Mouse (Mus musculus) G1E-ER4 (cell line): ENCODE results near the gene Slc12a3. TPM values are rescaled to one million over a fixed set of nuclear protein-coding genes. Genes with fewer than 3 reads are reported as not detected.

Experiments
- GATA1 ChIP-seq: IDR thresholded peaks from one replicate; pipeline ENCODE4 v1.8.0; 2012; ENCODE audit warnings: low read length, inconsistent platforms
- polyA plus RNA-seq: library from polyadenylated mRNA; stranded (reverse); fragments of >175 nt; gene quantifications from 2 replicates; pipeline ENCODE4 v1.2.3, GENCODE M21; 2012

The Slc12a3 gene
- polyA plus RNA-seq, 1 experiment: not detected

DNA sequence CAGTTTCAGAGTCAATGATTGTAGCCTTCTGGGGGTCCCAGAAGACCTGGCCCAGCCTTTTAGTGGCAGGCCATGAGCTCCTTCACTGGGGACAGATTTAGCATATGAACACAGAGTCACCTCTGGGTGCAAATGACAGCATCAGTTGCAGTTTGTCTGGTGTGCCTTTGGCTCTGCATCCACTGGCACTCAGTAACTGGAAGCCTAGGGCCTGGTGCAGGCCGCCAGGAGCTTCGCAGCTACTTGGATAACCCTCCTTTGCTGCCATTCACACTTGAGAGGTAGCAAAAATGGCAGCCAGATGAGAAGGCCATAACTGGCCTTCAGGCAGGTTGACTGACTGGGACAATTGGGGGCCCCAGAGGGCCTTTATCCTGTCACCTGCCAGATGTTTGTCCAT is 11.3 kb upstream of the Slc12a3 start:
- TF ChIP-seq GATA1: no peak

DNA sequence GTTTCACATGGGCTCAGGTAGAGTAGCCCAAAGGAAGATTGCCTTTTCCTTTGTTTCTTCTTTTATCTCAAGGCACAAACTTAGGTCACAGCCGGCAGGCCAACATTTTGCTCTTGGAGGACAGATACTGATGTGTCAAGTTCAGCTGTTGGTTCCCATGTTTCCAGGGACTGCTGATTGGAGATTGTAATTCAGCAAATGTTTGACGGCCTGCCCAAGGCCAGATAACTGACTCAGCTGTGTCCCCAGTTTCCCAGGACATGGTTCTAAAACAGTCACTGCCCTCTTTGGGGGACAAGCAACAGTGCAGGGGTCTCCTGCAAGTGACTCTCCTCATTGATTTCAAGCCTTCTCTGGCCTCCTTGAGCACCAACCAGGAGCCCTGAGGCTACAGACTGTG is 9.0 kb upstream of the Slc12a3 start:
- no peak for TF ChIP-seq GATA1

DNA sequence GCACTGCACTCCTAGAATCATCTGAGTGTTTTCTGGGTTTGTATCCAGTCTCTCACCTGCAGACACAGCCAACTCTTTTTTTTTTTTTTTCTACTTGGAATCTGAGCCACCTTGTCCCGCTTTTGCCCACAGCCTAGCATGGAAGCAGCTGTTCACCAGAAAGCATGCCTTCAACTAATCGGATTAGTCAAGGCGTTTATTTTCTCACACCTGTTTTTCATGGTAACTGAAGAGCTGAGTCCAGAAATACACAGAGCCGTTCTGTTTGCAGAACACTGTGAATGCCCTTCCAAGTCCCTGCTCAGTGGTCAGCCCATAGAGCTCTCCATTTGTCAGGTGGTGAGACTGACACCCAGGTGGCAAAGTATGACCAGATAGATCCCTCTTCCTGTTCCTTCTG is 6.9 kb upstream of the Slc12a3 start:
- TF ChIP-seq GATA1: no peak

DNA sequence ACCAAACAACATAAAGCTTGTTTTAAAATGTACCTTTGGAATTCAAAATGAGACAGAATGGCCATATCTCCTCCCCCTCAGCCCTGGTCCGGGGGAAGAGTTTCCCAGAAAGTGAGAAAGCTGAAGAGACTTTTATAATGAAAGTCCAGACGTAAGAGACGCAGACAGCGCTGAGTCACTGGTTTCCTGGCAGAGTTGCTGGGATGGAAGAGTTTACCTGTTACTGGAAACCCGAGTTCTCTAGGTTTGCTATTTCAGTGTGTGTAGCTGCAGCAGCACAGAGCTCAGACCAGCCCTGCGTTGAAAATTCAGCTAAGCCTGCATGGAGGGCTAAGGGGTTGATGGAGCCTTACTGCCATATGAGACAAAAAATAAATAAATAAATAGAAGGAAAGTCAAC is 6.0 kb upstream of the Slc12a3 start:
- TF ChIP-seq GATA1: no peak

DNA sequence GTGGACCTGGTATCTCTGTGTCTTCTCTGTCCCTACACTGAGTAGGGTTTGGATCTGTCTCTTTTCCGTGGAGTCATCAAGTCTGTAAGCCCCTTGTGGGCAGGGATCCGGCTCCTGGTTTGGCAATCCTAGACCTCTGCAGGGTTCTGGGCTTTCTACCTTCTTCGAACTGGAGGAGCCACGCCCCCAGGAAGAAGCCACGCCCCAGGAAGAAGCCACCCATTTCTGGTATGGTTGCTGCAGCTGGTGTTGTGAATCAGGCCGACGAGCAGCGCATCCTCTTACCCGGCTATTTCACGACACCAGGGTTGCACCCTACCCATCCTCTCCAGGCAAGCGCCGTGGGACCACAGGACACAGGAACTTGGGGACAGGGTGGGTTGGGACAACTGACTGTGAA is 4.9 kb upstream of the Slc12a3 start:
- no peak for TF ChIP-seq GATA1

DNA sequence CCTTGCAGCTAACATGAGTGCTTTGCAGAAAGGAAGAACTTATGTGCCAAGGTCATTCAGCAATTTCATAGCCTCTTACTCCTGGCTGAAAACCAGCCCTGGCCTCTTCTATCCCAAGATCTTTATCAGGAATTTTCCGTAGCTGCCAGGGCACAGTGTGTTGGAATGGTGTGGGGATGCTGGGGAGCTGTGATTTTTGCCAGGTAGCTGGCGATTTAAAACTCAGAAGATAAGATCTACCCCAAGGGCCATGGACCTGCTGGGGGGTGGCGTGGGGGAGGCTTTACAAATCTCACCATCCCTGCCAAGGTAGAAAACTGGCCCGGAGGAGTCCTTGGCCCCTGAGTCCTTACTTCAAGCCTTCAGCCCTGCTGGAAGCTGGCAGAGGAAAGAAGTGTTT is 3.0 kb upstream of the Slc12a3 start:
- no peak for TF ChIP-seq GATA1

DNA sequence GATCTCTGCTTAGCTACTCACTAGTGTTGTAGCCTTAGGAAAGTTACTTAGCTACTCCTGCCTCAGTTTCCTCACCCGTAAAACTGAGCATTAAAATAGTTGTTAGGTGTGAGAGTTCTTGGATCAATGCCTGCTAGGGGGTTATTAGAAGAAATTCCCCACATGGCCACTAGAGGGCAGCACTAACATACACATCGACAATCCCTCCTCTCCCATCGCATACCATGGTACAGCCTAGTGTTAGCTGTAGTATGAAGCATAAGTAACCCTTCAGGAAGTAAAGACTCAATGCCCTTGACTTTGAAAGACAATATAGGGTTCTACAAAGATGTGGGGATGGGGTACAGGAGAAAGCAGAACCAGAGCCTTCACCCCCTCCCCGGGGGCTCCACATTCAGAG is 1.7 kb downstream of the Slc12a3 start:
- no peak for TF ChIP-seq GATA1

DNA sequence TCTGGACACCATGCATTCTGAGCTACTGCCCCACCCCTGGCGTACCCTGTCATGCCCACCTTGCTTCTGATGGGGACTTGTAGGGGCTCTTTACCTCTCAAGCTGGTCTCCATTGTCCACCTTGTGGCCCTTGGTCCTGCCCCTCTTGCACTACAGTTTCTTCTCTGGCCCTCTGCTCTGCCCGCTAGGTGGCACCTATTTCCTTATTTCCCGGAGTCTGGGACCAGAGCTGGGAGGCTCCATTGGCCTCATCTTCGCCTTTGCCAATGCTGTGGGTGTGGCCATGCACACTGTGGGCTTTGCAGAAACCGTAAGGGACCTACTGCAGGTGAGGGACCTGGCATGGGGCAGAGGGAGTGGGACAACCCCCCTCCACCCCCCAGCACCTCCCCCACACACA is 4.3 kb downstream of the Slc12a3 start:
- TF ChIP-seq GATA1: no peak

DNA sequence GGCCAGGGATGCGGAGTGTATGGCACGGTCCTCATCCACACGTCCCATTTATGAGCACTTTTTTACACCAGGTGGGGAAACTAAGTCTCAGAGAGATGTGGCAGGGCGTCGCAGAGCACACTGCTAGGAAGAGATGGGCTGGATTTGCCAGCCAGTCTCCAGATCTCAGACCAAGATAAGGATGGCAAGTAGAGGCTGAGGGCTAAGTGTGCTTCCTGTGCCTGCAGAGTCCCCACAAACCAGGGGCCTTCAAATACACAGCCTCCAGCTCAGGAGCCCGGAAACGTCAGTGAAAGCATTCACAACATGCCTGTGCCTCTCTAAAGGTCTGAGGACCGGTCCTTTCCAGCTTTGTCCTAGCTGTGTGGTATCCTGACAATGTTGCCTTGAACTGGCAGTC is 8.6 kb downstream of the Slc12a3 start:
- no peak for TF ChIP-seq GATA1

DNA sequence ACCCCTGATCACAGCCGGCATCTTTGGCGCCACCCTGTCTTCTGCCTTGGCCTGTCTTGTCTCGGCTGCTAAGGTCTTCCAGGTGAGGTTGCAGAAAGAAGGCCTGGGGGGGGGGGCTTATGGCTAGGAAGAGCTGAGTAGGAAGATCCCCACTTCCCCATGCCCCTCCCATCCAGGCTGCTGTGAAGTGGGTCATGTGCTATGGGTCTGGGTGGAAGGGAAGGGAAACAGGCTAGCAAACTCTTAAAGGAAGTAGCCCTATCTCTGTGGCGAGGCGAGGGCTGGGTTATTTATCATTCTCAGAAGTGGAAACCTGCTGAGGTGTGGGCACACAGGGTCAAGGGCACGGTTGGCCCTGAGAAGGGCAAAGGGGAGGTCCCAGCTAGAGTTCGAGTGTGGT is 11.8 kb downstream of the Slc12a3 start:
- TF ChIP-seq GATA1: no peak

DNA sequence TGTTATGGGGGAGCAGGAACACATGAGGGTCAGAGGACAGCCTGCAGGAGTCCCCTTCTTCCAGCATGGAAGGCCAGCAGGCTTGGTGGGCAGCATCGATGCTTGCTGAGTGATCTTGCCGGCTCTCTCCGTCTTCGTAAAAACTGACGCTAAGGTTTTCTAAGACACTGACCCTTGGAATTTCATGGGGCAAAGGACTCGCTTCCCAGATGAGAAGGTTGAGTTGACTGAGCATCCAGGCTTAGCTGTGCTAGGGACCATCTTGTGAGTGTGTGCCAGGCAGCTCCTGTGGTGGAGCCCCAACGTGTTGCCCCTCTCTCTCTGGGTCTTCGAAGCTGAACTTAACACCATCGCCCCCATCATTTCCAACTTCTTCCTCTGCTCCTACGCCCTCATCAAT is 13.7 kb downstream of the Slc12a3 start:
- no peak for TF ChIP-seq GATA1

DNA sequence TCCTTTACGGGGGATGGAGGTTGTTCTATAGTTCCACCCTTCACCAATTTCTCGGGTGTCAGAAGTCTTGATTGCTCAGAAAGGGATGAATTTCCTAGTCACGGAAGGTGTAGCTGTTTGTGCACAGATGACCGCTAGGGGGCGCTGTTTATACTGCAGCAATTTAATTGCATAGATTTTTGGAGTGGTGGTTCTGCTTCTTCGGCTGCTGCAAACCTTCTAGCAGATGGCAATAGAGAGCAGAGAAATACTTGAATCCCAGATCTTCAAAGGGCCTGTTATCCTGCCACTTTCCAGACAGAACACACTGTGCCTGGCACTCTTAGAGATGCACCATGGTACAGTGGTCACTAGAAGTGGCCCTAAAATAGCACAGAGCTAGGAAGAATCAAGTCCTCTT is 14.3 kb downstream of the Slc12a3 start:
- no peak for TF ChIP-seq GATA1

DNA sequence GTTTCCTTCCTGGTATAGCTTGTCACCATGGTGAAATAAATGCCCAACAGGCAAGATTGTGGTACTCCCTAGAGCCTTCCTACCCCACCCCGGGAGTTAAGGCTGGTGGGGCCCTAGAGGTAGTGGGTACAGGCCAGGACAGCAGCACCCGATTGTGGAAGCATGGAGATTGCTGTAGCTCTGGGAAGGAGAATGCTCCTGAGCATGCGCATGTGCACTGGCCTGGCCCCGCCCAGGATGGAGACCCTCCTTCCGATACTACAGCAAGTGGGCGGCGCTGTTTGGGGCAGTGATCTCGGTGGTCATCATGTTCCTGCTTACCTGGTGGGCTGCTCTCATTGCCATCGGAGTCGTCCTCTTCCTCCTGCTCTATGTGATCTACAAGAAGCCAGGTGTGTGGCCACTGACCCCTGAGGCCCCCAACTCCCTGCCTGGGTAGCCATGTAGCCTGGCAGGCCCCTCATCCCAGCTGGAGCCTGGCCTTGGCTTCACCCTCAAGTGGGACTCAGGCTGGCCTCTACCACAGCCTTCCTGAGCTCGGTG is 14.8 kb downstream of the Slc12a3 start:
- TF ChIP-seq GATA1: no peak

DNA sequence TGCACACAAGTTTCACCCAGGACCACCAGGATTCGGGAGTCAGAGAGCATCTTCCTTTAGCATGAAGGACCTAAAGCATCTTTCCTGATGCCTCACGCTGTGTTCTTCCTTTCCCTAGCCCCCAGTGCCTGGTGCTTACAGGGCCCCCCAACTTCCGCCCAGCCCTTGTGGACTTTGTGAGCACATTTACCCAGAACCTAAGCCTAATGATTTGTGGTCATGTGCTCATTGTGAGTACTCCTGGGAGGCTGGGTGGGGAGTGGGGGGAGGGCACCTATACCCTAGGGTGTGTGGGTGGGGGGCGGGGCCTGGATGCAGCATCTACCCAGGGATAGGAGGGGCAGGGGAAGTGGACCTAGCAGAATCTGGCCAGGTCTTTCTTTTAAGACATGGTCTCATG is 16.7 kb downstream of the Slc12a3 start:
- no peak for TF ChIP-seq GATA1

DNA sequence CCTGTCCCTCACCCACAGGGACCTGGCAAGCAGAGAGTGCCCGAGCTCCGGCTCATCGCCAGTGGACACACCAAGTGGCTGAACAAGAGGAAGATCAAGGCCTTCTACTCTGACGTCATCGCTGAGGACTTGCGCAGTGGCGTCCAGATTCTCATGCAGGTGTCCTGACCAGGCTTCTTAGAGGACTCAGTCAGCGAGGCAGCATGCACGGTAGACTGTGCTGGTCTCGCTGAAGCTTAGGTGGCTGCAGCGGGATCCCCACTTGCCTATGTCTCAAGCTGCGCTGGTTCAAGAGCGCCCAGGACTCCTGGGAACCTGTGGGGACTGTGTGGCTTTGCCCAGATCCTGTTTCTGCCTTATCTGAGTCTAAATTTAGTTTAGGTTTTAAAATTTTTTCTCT is 17.3 kb downstream of the Slc12a3 start:
- no peak for TF ChIP-seq GATA1

DNA sequence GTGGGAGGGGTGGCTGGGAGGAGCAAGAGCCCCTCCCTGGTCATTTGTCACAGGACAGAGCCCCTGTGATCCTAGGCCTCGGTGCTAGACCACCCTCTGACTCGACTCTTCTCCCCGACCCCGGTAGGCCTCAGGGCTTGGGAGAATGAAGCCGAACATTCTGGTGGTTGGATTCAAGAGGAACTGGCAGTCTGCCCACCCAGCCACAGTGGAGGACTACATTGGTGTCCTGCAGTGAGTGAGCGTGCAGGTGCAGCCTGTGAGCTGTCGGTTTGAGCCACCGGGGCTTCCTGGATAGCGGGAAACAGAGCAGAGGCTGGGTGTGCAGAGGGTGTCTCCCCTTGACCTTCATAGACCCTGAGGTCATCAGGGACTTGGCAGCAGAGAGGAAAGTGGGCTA is 19.4 kb downstream of the Slc12a3 start:
- TF ChIP-seq GATA1: no peak

DNA sequence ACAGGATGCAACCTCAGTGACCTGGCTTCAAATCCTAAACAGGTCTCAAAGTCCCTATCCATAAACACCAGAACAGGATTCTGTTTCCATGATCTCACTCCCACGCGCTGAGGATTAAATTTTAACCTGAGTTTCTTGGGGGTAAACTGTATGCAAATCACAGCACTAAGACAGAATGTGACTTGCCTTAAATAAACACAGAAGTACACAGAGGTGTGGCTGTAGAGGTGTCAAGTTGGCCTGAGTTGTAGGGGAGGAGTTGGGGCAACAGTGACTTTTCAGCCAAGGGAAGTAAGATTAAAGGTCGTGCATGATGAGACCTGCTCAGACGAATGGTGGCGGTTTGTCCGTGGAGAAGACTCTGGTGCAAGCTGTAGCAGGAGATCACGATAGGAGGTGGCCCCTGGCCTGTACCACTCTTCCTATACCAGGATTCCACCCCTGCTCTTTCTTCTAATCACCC is 25.1 kb downstream of the Slc12a3 start:
- no peak for TF ChIP-seq GATA1

DNA sequence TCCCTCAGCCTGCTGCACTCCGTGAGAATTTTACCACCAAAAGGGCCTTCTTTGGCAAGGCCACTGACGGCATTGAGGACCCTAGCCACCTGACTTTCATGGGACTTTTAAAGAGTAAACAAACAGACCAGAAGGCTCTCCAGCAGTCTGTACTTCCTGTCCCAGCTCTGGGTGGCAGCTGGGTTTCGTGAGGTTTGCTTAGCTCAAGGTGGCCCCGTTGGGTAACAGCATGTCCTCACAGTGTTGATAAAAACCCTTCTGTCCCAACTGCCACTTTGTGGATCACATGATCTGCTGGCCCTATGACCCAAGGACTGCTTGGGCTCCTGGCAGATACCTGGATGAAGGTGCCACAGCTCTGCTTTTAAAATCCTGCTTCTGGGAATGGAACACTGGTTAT is 25.6 kb downstream of the Slc12a3 start:
- no peak for TF ChIP-seq GATA1
